Mouse (Mus musculus) E14TG2a.4 (cell line): ENCODE results near the gene Kcnip1.
A peak's percentile ranks its signal among the peaks of the same experiment; 100 is the strongest.

Experiments used
- H3K27me3 ChIP-seq: 2 replicates; pipeline ENCODE4 v1.6.1; 2014; ENCODE audit warnings: low read length, control low read depth; ENCODE audit not compliant: insufficient read depth
- H3K36me3 ChIP-seq: 2 replicates; pipeline ENCODE4 v1.6.1; 2014; ENCODE audit warnings: low read length, control low read depth; ENCODE audit not compliant: insufficient read depth
- H3K4me1 ChIP-seq: replicated peaks from 2 replicates; pipeline ENCODE4 v1.6.1; 2014; ENCODE audit warnings: low read depth, low read length, control low read depth
- H3K4me3 ChIP-seq: replicated peaks from 2 replicates; pipeline ENCODE4 v1.5.1; 2014; ENCODE audit warnings: mild to moderate bottlenecking, low read length
- H3K9me3 ChIP-seq: 2 replicates; pipeline ENCODE4 v1.6.1; 2014; ENCODE audit warnings: low read length, control low read depth
- CTCF ChIP-seq: conservative IDR thresholded peaks from 2 replicates; pipeline ENCODE4 v1.5.1; 2014; ENCODE audit warnings: low read length
- NANOG ChIP-seq: IDR thresholded peaks from 2 replicates; pipeline ENCODE4 v1.6.1; 2014; ENCODE audit warnings: borderline replicate concordance, low read length, mixed read lengths
- POU5F1 ChIP-seq: IDR thresholded peaks from 2 replicates; pipeline ENCODE4 v1.6.1; 2014; ENCODE audit warnings: low read length, borderline replicate concordance

Kcnip1 gene

GRCm38 (mm10) chr11:33843294-33843864 is 149.6 kb downstream of the Kcnip1 start:
- Histone ChIP-seq H3K27me3 (peaks cover 93% of the 10 kb centered on the region), H3K36me3 (no peaks in the 10 kb centered on the region), H3K4me3 (peak overlapping the region; percentile 76), H3K9me3 (peaks cover 24% of the 10 kb centered on the region), H3K4me1 (peaks cover 7% of the 10 kb centered on the region; the same call in 1 of the 2 replicates)
- TF ChIP-seq POU5F1: no peak
- TF ChIP-seq NANOG: no peak
- TF ChIP-seq CTCF: no peak

- Histone ChIP-seq H3K4me3 (no peak overlapping the region), H3K27me3 (peaks cover 56% of the 10 kb centered on the region), H3K4me1 (peaks cover 7% of the 10 kb centered on the region; the same call in 1 of the 2 replicates), H3K36me3 (no peaks in the 10 kb centered on the region), H3K9me3 (no peaks in the 10 kb centered on the region)
- no peak for TF ChIP-seq NANOG
- no peak for TF ChIP-seq POU5F1
- no peak for TF ChIP-seq CTCF
These were observed 153.9 kb downstream of the Kcnip1 start for GRCm38 (mm10) chr11:33839049-33839448.

GRCm38 (mm10) chr11:33829774-33830173 is 163.2 kb downstream of the Kcnip1 start:
- Histone ChIP-seq H3K4me3 (no peak overlapping the region), H3K4me1 (no peaks in the 10 kb centered on the region), H3K27me3 (peaks cover 9% of the 10 kb centered on the region; the same call in 1 of the 2 replicates), H3K36me3 (no peaks in the 10 kb centered on the region), H3K9me3 (no peaks in the 10 kb centered on the region)
- TF ChIP-seq POU5F1: no peak
- TF ChIP-seq CTCF: no peak
- no peak for TF ChIP-seq NANOG

GRCm38 (mm10) chr11:33827829-33828206 is 165.1 kb downstream of the Kcnip1 start:
- H3K4me3 ChIP-seq: no peak overlapping the region
- H3K9me3 ChIP-seq: no peaks in the 10 kb centered on the region
- H3K27me3 ChIP-seq: peaks cover 9% of the 10 kb centered on the region; the same call in 1 of the 2 replicates
- no peak for TF ChIP-seq POU5F1
- TF ChIP-seq NANOG: no peak
- TF ChIP-seq CTCF: no peak
- no peaks in the 10 kb centered on the region for H3K4me1 ChIP-seq
- H3K36me3 ChIP-seq: no peaks in the 10 kb centered on the region

GRCm38 (mm10) chr11:33827085-33827828 is 165.7 kb downstream of the Kcnip1 start:
- Histone ChIP-seq H3K4me1 (no peaks in the 10 kb centered on the region), H3K27me3 (peaks cover 9% of the 10 kb centered on the region; the same call in 1 of the 2 replicates), H3K4me3 (no peak overlapping the region), H3K36me3 (no peaks in the 10 kb centered on the region), H3K9me3 (no peaks in the 10 kb centered on the region)
- TF ChIP-seq POU5F1 (no peak), NANOG (no peak), CTCF (no peak)

GRCm38 (mm10) chr11:33824739-33825138 is 168.2 kb downstream of the Kcnip1 start:
- H3K36me3 ChIP-seq: no peaks in the 10 kb centered on the region
- H3K9me3 ChIP-seq: no peaks in the 10 kb centered on the region
- no peaks in the 10 kb centered on the region for H3K4me1 ChIP-seq
- H3K27me3 ChIP-seq: peaks cover 14% of the 10 kb centered on the region; the same call in 1 of the 2 replicates
- H3K4me3 ChIP-seq: no peak overlapping the region
- TF ChIP-seq NANOG: no peak
- TF ChIP-seq POU5F1: no peak
- no peak for TF ChIP-seq CTCF

- no peaks in the 10 kb centered on the region for H3K4me1 ChIP-seq
- H3K4me3 ChIP-seq: no peak overlapping the region
- peaks cover 10% of the 10 kb centered on the region for H3K27me3 ChIP-seq
- no peaks in the 10 kb centered on the region for H3K9me3 ChIP-seq
- TF ChIP-seq POU5F1 (no peak), NANOG (no peak), CTCF (no peak)
- no peaks in the 10 kb centered on the region for H3K36me3 ChIP-seq
These were observed 171.6 kb downstream of the Kcnip1 start for GRCm38 (mm10) chr11:33821331-33821730.

- Histone ChIP-seq H3K9me3 (no peaks in the 10 kb centered on the region), H3K4me3 (no peak overlapping the region), H3K27me3 (peaks cover 10% of the 10 kb centered on the region), H3K36me3 (no peaks in the 10 kb centered on the region), H3K4me1 (no peaks in the 10 kb centered on the region)
- TF ChIP-seq CTCF: no peak
- TF ChIP-seq POU5F1: no peak
- TF ChIP-seq NANOG: no peak
These were observed 172.1 kb downstream of the Kcnip1 start for GRCm38 (mm10) chr11:33820876-33821275.
